8 mouse cellular contexts compared by ENCODE assay signal in the genomic region with DNA sequence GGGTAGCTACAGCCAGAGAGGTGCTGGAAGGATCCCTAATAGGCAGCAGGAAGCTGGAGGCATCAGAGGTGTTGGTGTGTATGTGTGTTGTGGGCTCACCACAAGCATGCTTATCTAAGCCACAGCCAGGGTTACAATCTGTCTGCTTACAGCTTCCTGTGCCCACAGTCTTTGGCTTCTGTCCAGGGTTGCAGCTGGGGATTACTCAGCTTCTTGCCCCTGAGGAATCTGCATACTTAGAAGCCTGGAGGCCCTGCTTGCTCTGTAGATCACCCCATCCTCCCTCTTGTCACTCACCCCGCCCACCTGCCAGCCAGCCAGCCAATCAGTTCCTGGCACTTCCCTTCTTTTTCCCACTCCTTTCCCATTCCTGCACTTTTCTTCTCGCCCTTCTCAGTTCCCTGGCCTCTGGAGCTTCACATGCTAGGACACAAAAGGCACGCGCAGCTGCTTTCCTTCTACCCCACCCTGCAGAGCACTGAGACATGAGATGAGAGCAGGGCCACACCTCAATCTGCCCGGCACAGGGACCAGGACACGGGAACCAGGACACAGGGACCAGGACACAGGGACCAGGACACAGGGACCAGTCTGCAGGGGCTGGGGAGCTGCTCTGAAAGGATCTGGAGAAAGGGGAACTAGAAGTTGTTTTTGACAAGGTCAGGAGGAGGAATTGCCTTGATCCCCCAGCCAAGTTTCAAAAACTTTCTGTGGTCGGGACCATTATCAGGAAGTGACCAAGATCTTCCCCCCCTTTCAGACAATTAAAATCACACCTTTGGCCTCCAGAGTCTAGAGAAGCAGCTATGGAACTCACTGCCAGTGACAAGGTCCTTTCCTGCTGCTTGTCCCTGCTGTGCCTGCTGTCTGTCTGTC.
DNase-seq lines count a peak whose midpoint lies in the region; ATAC-seq and TF ChIP-seq lines count a peak whose summit lies in the region.
"Not testable (repeated sequence)": the region's sequence is repeated elsewhere in the genome, so short reads cannot be mapped to it uniquely, and the experiment has no call there.

No protein-coding gene starts in this region.

- TF ChIP-seq EP300 in lung, postnatal 0 days (IDR thresholded peaks at IDR 0.05) = not testable (repeated sequence)

- H3K9me3 ChIP-seq in forebrain, embryonic 16.5 days (ENCODE audit: control insufficient read depth, low read length); intestine, embryonic 16.5 days (ENCODE audit: control insufficient read depth, low read length); lung, postnatal 0 days (ENCODE audit: low read length); stomach, embryonic 16.5 days (replicated peaks; ENCODE audit: control insufficient read depth, low read length): not testable (repeated sequence)

- H3K36me3 ChIP-seq in forebrain, embryonic 16.5 days (ENCODE audit: control insufficient read depth, insufficient read depth); intestine, embryonic 16.5 days (ENCODE audit: control insufficient read depth, insufficient read depth, low read length); lung, postnatal 0 days (ENCODE audit: insufficient read depth, low read length); stomach, embryonic 16.5 days (ENCODE audit: control insufficient read depth, insufficient read depth, low read length): not testable (repeated sequence)

- intact Hi-C loops in heart, postnatal 10 days (cut with DNase I) = not testable (repeated sequence)

- no CpG with 5 or more reads among the region's 7 CpGs for WGBS in forebrain, embryonic 16.5 days
- WGBS in intestine, embryonic 16.5 days = 17% methylated on average over 1 of the region's 7 CpGs
- no CpG with 5 or more reads among the region's 7 CpGs for WGBS in lung, postnatal 0 days
- no CpG with 5 or more reads among the region's 7 CpGs for WGBS in stomach, embryonic 16.5 days

- H3K27me3 ChIP-seq in forebrain, embryonic 16.5 days (replicated peaks; ENCODE audit: control insufficient read depth, insufficient read depth, low read length); intestine, embryonic 16.5 days (replicated peaks; ENCODE audit: control insufficient read depth, insufficient read depth, low read length); lung, postnatal 0 days (replicated peaks; ENCODE audit: insufficient read depth, low read length); stomach, embryonic 16.5 days (ENCODE audit: control insufficient read depth, insufficient read depth, low read length): not testable (repeated sequence)

- H3K4me3 ChIP-seq in forebrain, embryonic 16.5 days (replicated peaks; ENCODE audit: low read length); intestine, embryonic 16.5 days (ENCODE audit: low read length); lung, postnatal 0 days (ENCODE audit: low read depth, low read length); stomach, embryonic 16.5 days (replicated peaks; ENCODE audit: low read length): not testable (repeated sequence)

- peak; percentile 93 for ATAC-seq in forebrain, embryonic 16.5 days
- ATAC-seq in intestine, embryonic 16.5 days = peak; percentile 94
- ATAC-seq in lung, postnatal 0 days = peak; percentile 76
- ATAC-seq in stomach, embryonic 16.5 days (ENCODE audit: insufficient read depth, low FRiP score) = peak; percentile 58; the same call in 1 of the 2 replicates

- H3K27ac ChIP-seq in forebrain, embryonic 16.5 days (ENCODE audit: low read length); intestine, embryonic 16.5 days (ENCODE audit: low read length); lung, postnatal 0 days (ENCODE audit: low read length); stomach, embryonic 16.5 days (ENCODE audit: low read length): not testable (repeated sequence)

- peak; percentile 44 for DNase-seq in adrenal gland, postnatal 10 days
- peak; percentile 9 to 14 for DNase-seq in heart, postnatal 10 days
- peak; percentile 6 to 11 for DNase-seq in layer of hippocampus, adult 8-10 months (ENCODE audit: low spot score in 2 of 2)
- not testable (repeated sequence) for DNase-seq in lung, postnatal 0 days (ENCODE audit: low spot score)
- DNase-seq in natural killer cell, adult 2 months (ENCODE audit: low spot score in 2 of 2) = peak; percentile 34 to 38

- H3K9ac ChIP-seq in forebrain, embryonic 16.5 days (replicated peaks; ENCODE audit: low read depth, low read length); intestine, embryonic 16.5 days (ENCODE audit: low read depth, low read length); lung, postnatal 0 days (replicated peaks; ENCODE audit: low read depth); stomach, embryonic 16.5 days (ENCODE audit: low read length): not testable (repeated sequence)

- not testable (repeated sequence) for TF ChIP-seq CTCF in lung, postnatal 0 days (IDR thresholded peaks at IDR 0.05)

- H3K4me2 ChIP-seq in forebrain, embryonic 16.5 days (ENCODE audit: low read length); intestine, embryonic 16.5 days (ENCODE audit: low read depth, low read length); lung, postnatal 0 days (replicated peaks; ENCODE audit: low read depth, low read length); stomach, embryonic 16.5 days (ENCODE audit: low read depth, low read length): not testable (repeated sequence)

- not testable (repeated sequence) for H3K4me1 ChIP-seq in forebrain, embryonic 16.5 days (replicated peaks; ENCODE audit: control insufficient read depth, insufficient read depth, low read length); intestine, embryonic 16.5 days (ENCODE audit: control insufficient read depth, insufficient read depth, low read length); lung, postnatal 0 days (ENCODE audit: insufficient read depth, low read depth, low read length); stomach, embryonic 16.5 days (ENCODE audit: control insufficient read depth, insufficient read depth, low read length)
